Mouse (Mus musculus): Measurements from ENCODE around the gene Rbm14. TPM values are rescaled to one million over a fixed set of nuclear protein-coding genes. Genes with fewer than 3 reads are reported as not detected.
"Not testable (repeated sequence)": the region's sequence is repeated elsewhere in the genome, so short reads cannot be mapped to it uniquely, and the experiment has no call there.

Gene Rbm14
- polyA plus RNA-seq, 1 experiment from 2014 or later = 92.9 TPM

DNA sequence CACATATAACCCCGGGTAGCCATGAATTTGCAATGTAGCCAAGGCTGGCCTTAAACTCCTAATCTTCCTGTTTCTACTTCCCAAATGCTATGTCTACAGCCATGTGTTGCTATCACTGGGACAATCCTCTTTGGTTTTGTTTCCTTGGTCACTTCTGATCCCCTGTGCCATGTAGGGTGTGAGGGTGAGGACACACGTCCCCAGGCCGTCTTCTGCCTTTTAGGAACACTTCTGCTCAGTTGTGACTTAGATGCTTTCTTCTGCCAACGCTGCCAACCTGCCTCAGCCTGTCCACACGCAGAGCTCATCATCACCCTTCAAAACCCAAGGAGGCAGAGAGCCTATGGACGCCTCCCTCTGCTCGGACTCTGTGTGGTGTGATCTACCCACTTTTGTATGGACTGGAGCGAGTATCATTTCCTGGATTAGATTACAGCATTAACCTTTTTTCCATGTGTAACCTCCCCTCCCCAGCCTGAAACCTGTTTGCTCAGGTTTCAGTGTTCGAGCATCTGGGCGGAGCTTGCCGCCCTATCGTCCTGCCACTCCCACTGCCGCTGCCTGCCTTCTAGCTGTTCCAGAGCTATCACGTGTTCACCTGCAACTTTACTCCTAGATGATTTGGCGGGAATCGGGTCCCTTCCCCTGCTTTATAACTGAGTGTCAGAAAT, 17.1 kb upstream of the Rbm14 start:
- WGBS = 59% methylated on average over 16 of the region's 16 CpGs
- Histone ChIP-seq H3K9ac (ENCODE audit: low read depth, low read length) (no peak overlapping the region), H3K4me1 (replicated peaks; ENCODE audit: control insufficient read depth, insufficient read depth, low read length) (no peaks in the 10 kb centered on the region), H3K4me3 (ENCODE audit: low read depth, low read length) (no peak overlapping the region), H3K27me3 (ENCODE audit: control insufficient read depth, insufficient read depth, low read length) (no peaks in the 10 kb centered on the region), H3K9me3 (ENCODE audit: control insufficient read depth, low read length) (no peaks in the 10 kb centered on the region), H3K27ac (ENCODE audit: low read depth, low read length) (no peak overlapping the region), H3K36me3 (ENCODE audit: control insufficient read depth, insufficient read depth, low read length) (no peaks in the 10 kb centered on the region), H3K4me2 (replicated peaks; ENCODE audit: low read depth, low read length) (no peak overlapping the region)
- DNase-seq (ENCODE audit: low spot score) = no peak
- ATAC-seq (ENCODE audit: low FRiP score) = no peak

- no peak overlapping the region for H3K9ac ChIP-seq (ENCODE audit: low read depth, low read length)
- no peak for ATAC-seq (ENCODE audit: low FRiP score)
- no peak for DNase-seq (ENCODE audit: low spot score)
- no peaks in the 10 kb centered on the region for H3K27me3 ChIP-seq (ENCODE audit: control insufficient read depth, insufficient read depth, low read length)
- no peaks in the 10 kb centered on the region for H3K4me1 ChIP-seq (replicated peaks; ENCODE audit: control insufficient read depth, insufficient read depth, low read length)
- no peaks in the 10 kb centered on the region for H3K36me3 ChIP-seq (ENCODE audit: control insufficient read depth, insufficient read depth, low read length)
- H3K9me3 ChIP-seq (ENCODE audit: control insufficient read depth, low read length) = no peaks in the 10 kb centered on the region
- no peak overlapping the region for H3K4me3 ChIP-seq (ENCODE audit: low read depth, low read length)
- H3K27ac ChIP-seq (ENCODE audit: low read depth, low read length) = no peak overlapping the region
- H3K4me2 ChIP-seq (replicated peaks; ENCODE audit: low read depth, low read length) = no peak overlapping the region
- 86% methylated on average over 5 of the region's 5 CpGs for WGBS
Measured at GRCm38 (mm10) chr19:4820678-4821303, 9.4 kb upstream of the Rbm14 start.

DNA sequence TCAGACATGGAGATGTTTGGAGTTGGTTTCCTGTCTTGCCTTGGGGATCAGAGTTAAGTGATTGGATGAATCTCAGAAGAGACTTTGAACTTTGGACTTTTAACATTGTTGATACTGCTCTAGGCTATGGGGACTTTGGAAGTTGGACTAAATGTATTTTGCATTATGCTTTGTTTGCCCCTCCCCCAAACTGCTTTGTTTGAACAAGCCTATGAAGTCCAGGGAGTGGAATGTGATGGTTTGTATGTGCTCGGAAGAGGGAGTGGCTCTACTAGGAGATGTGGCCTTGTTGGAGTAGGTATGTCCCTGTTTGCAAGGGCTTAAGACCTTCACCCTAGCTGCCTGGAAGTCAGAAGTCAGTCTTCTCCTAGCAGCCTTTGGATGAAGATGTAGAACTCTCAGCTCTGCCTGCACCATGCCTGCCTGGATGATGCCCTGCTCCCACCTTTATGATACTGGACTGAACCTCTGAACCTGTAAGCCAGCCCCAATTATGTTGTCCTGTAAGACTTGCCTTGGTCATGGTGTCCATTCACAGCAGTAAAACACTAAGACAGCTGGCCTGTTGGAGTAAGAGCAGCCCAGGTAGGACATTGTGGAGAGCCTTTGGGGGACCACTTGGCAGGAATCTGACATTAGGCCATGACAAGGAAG, 5.9 kb upstream of the Rbm14 start:
- Histone ChIP-seq H3K27me3 (ENCODE audit: control insufficient read depth, insufficient read depth, low read length) (no peaks in the 10 kb centered on the region), H3K9ac (ENCODE audit: low read depth, low read length) (no peak overlapping the region), H3K4me2 (replicated peaks; ENCODE audit: low read depth, low read length) (no peak overlapping the region), H3K4me1 (replicated peaks; ENCODE audit: control insufficient read depth, insufficient read depth, low read length) (no peaks in the 10 kb centered on the region), H3K4me3 (ENCODE audit: low read depth, low read length) (no peak overlapping the region), H3K27ac (ENCODE audit: low read depth, low read length) (no peak overlapping the region), H3K36me3 (ENCODE audit: control insufficient read depth, insufficient read depth, low read length) (no peaks in the 10 kb centered on the region), H3K9me3 (ENCODE audit: control insufficient read depth, low read length) (no peaks in the 10 kb centered on the region)
- WGBS = 55% methylated on average over 1 of the region's 1 CpGs
- ATAC-seq (ENCODE audit: low FRiP score) (no peak), DNase-seq (ENCODE audit: low spot score) (no peak)

- DNase-seq (ENCODE audit: low spot score) (peak; percentile 44), ATAC-seq (ENCODE audit: low FRiP score) (no peak)
- Histone ChIP-seq H3K9ac (ENCODE audit: low read depth, low read length) (no peak overlapping the region), H3K27ac (ENCODE audit: low read depth, low read length) (no peak overlapping the region), H3K27me3 (ENCODE audit: control insufficient read depth, insufficient read depth, low read length) (no peaks in the 10 kb centered on the region), H3K9me3 (ENCODE audit: control insufficient read depth, low read length) (no peaks in the 10 kb centered on the region), H3K4me2 (replicated peaks; ENCODE audit: low read depth, low read length) (no peak overlapping the region), H3K36me3 (ENCODE audit: control insufficient read depth, insufficient read depth, low read length) (no peaks in the 10 kb centered on the region), H3K4me1 (replicated peaks; ENCODE audit: control insufficient read depth, insufficient read depth, low read length) (no peaks in the 10 kb centered on the region), H3K4me3 (ENCODE audit: low read depth, low read length) (no peak overlapping the region)
- WGBS = 80% methylated on average over 6 of the region's 6 CpGs
Measured at GRCm38 (mm10) chr19:4813015-4813414, 1.6 kb upstream of the Rbm14 start.

GRCm38 (mm10) chr19:4812334-4812949, 1.0 kb upstream of the Rbm14 start:
- 79% methylated on average over 8 of the region's 8 CpGs for WGBS
- H3K27me3 ChIP-seq (ENCODE audit: control insufficient read depth, insufficient read depth, low read length); H3K36me3 ChIP-seq (ENCODE audit: control insufficient read depth, insufficient read depth, low read length); ATAC-seq (ENCODE audit: low FRiP score); H3K27ac ChIP-seq (ENCODE audit: low read depth, low read length); H3K9me3 ChIP-seq (ENCODE audit: control insufficient read depth, low read length); DNase-seq (ENCODE audit: low spot score); H3K4me1 ChIP-seq (replicated peaks; ENCODE audit: control insufficient read depth, insufficient read depth, low read length): not testable (repeated sequence)
- Histone ChIP-seq H3K4me2 (replicated peaks; ENCODE audit: low read depth, low read length) (peak overlapping the region; percentile 19), H3K9ac (ENCODE audit: low read depth, low read length) (peak overlapping the region; percentile 61; the same call in 1 of the 2 replicates), H3K4me3 (ENCODE audit: low read depth, low read length) (peak overlapping the region; percentile 86)

DNA sequence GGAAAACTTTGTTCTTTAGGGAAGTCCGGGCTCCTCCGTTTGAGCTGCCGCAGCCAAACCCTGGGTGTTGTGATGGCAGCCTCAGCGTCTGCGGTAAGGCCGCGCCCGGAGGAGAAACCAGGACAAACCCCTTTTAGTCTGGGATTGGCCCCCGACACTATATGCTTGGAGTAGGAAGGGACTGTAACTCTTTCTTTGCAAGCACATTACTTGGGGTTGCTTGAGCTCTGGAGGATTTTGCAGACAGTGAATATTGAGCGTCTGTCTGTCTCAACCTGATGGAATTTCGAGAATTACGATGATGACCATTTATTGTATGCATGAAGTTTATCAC, 442 bp upstream of the Rbm14 start:
- Histone ChIP-seq H3K36me3 (ENCODE audit: control insufficient read depth, insufficient read depth, low read length) (no peaks in the 10 kb centered on the region), H3K4me2 (replicated peaks; ENCODE audit: low read depth, low read length) (peak overlapping the region; percentile 19), H3K27me3 (ENCODE audit: control insufficient read depth, insufficient read depth, low read length) (no peaks in the 10 kb centered on the region), H3K4me3 (ENCODE audit: low read depth, low read length) (peak overlapping the region; percentile 86), H3K27ac (ENCODE audit: low read depth, low read length) (peak overlapping the region; percentile 63), H3K9ac (ENCODE audit: low read depth, low read length) (peak overlapping the region; percentile 61), H3K9me3 (ENCODE audit: control insufficient read depth, low read length) (no peaks in the 10 kb centered on the region), H3K4me1 (replicated peaks; ENCODE audit: control insufficient read depth, insufficient read depth, low read length) (no peaks in the 10 kb centered on the region)
- peak; percentile 47 for ATAC-seq (ENCODE audit: low FRiP score)
- no peak for DNase-seq (ENCODE audit: low spot score)
- 5% methylated on average over 12 of the region's 12 CpGs for WGBS

- H3K27ac ChIP-seq (ENCODE audit: low read depth, low read length) = peak overlapping the region; percentile 86; the same call in 1 of the 2 replicates
- ATAC-seq (ENCODE audit: low FRiP score) (no peak), DNase-seq (ENCODE audit: low spot score) (no peak)
- H3K36me3 ChIP-seq (ENCODE audit: control insufficient read depth, insufficient read depth, low read length) = no peaks in the 10 kb centered on the region
- under 1% methylated on average over 17 of the region's 17 CpGs for WGBS
- H3K4me1 ChIP-seq (replicated peaks; ENCODE audit: control insufficient read depth, insufficient read depth, low read length) = no peaks in the 10 kb centered on the region
- peak overlapping the region; percentile 85 for H3K4me2 ChIP-seq (replicated peaks; ENCODE audit: low read depth, low read length)
- H3K4me3 ChIP-seq (ENCODE audit: low read depth, low read length) = peak overlapping the region; percentile 86
- no peaks in the 10 kb centered on the region for H3K9me3 ChIP-seq (ENCODE audit: control insufficient read depth, low read length)
- H3K27me3 ChIP-seq (ENCODE audit: control insufficient read depth, insufficient read depth, low read length) = no peaks in the 10 kb centered on the region
- peak overlapping the region; percentile 72 for H3K9ac ChIP-seq (ENCODE audit: low read depth, low read length)
Measured at GRCm38 (mm10) chr19:4810746-4811062, 730 bp downstream of the Rbm14 start.

DNA sequence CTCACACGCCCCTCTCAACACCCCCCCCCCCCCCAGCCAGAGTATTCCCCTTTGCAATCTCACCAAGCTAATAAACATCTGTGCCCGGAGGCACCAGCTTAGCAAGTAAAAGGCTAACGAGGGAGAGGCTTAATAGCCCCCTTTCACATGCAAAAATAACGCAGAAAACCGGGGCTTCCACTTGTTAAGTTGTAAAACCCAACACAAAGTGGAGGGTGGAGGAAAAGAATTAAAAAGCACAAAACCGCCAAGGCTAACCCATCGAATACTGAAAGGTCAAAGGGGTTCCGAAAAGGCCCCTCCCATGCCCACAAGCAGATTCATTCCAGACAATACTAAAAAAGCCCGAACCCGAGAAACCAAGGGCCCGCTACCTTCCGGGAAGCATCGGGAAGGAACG, 1.1 kb downstream of the Rbm14 start:
- WGBS = 0% methylated on average over 14 of the region's 14 CpGs
- no peak for DNase-seq (ENCODE audit: low spot score)
- H3K27me3 ChIP-seq (ENCODE audit: control insufficient read depth, insufficient read depth, low read length) = no peaks in the 10 kb centered on the region
- peak overlapping the region; percentile 86; the same call in 1 of the 2 replicates for H3K27ac ChIP-seq (ENCODE audit: low read depth, low read length)
- H3K9me3 ChIP-seq (ENCODE audit: control insufficient read depth, low read length) = no peaks in the 10 kb centered on the region
- no peak for ATAC-seq (ENCODE audit: low FRiP score)
- H3K4me3 ChIP-seq (ENCODE audit: low read depth, low read length) = peak overlapping the region; percentile 86
- H3K4me2 ChIP-seq (replicated peaks; ENCODE audit: low read depth, low read length) = peak overlapping the region; percentile 85
- H3K4me1 ChIP-seq (replicated peaks; ENCODE audit: control insufficient read depth, insufficient read depth, low read length) = no peaks in the 10 kb centered on the region
- no peaks in the 10 kb centered on the region for H3K36me3 ChIP-seq (ENCODE audit: control insufficient read depth, insufficient read depth, low read length)
- peak overlapping the region; percentile 72 for H3K9ac ChIP-seq (ENCODE audit: low read depth, low read length)
